Mouse (Mus musculus) brain, embryonic 18.5 days (tissue): ENCODE measurements around the gene Lonp2.

Experiments
- DNase-seq: peaks from one replicate; pipeline ENCODE4 v3.0.0-alpha.2; 2012; ENCODE audit warnings: low read depth, low spot score

The Lonp2 gene

GRCm38 (mm10) chr8:86749842-86750241 lies 126.0 kb downstream of the Lonp2 start:
- DNase-seq, result no peak

DNA sequence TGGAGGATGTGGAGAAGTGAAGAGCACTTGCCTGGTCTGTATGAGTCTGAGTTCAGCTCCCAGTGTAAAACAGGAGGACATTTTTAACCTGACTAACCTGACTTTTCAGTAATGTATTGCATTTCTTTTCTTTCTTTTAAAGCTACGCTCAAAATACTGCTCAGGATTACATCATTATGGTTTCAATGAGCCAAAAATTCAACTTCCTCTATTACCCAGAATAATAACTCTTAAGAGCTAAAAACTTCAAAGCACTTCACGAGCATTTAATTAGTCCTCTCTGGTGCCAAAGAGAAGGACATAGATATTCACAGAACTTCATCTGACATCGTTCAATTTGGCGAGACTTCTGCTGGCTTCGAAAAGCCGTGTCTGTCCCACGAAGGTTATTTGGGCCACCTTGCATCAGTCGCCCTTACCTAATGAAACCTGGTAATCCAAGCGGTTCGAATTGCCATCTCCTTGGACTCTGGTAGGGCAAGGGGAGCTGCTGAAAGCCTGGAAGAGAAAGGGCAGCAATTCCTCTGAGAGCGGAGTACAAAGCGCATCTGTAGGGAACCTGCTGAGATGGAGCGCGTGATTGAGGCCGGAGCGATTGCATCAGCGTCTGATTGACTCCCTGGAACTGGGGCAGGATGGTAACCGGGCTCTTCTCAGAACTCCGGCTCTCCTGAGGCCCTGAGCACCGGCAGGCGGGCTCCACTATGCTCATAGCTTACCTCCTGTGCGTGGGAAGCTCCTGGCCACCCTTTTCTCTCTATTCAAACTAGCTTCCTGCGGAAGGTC lies 133.3 kb downstream of the Lonp2 start:
- no peak for DNase-seq

- no peak for DNase-seq
Measured at GRCm38 (mm10) chr8:86758651-86759050, 134.8 kb downstream of the Lonp2 start.

- DNase-seq, result no peak
Measured at GRCm38 (mm10) chr8:86759090-86759491, 135.2 kb downstream of the Lonp2 start.

DNA sequence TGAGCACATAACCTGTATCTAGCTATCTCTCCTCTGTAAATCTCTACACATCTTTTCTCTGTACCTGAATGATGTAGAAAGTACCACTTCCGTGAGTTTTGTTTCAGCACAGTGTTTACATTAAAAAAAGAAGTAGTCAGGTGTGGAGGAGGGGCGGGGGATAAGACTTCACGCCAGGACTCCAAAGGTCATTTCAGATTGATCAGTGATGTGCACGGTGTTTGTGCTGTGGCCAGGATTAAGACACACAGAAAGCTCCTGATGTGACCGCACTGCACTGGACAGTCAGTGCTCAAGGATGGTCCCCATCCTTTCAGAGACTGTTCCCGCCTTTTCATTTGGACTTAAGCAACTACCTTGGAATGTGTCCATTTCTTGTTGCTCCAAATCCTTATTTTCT lies 136.9 kb downstream of the Lonp2 start:
- no peak for DNase-seq

GRCm38 (mm10) chr8:86762806-86763205 lies 139.0 kb downstream of the Lonp2 start:
- DNase-seq, result no peak

GRCm38 (mm10) chr8:86765155-86765554 lies 141.3 kb downstream of the Lonp2 start:
- DNase-seq, result no peak

GRCm38 (mm10) chr8:86765669-86766068 lies 141.8 kb downstream of the Lonp2 start:
- no peak for DNase-seq

- no peak for DNase-seq
Measured at GRCm38 (mm10) chr8:86766548-86767211, 142.8 kb downstream of the Lonp2 start.

- no peak for DNase-seq
Measured at GRCm38 (mm10) chr8:86768499-86768898, 144.7 kb downstream of the Lonp2 start.

- DNase-seq, result no peak
Measured at GRCm38 (mm10) chr8:86769945-86770715, 146.3 kb downstream of the Lonp2 start.
